5 mouse cellular contexts compared by ENCODE assay signal in the genomic region with DNA sequence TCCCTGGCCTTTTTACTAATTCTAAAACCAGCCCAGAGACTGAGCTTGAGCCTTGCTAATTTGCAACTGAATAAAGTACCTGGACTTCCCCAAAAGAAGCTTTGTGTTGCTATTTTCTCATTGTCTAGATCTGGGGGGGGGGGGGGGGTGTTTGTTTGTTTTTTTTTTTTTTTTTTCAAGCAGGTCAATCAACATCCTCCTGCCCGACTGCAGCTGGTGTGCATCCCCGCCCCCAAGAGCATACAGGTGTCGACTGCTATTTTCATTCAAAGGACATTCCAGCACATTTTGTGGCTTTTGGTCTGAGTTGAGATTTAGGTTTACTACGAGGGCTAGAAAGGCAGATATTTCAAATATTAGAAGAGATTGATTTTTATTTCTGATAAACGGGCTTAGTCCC. TPM values are rescaled to one million over a fixed set of nuclear protein-coding genes. Genes with fewer than 3 reads are reported as not detected.
"Had no signal": no experiment of that assay in that cellular context is flagged by ENCODE, and none has a peak within 500 bp of the region (broad histone marks: within the 10 kb centered on the region; RNA-seq: fewer than 3 reads in every experiment).

No protein-coding gene starts in this region.

RNA-seq across cellular contexts. Expression of a gene that starts 28.5 kb away (rescaled TPM):
- total RNA-seq: neutrophil, adult 5-6 weeks had no signal
- polyA plus RNA-seq: stomach, postnatal 0 days; testis, adult 2 months; thymus, postnatal 0 days; urinary bladder, adult 2 months had no signal
